Mouse (Mus musculus): ENCODE results near the gene 6030468B19Rik. TPM values are rescaled to one million over a fixed set of nuclear protein-coding genes. Genes with fewer than 3 reads are reported as not detected.

6030468B19Rik gene
- total RNA-seq, 2 experiments from 2014 or later, result not detected

GRCm38 (mm10) chr11:117843434-117843833, 46.0 kb downstream of the 6030468B19Rik start:
- no peak for DNase-seq
- no peak overlapping the region for H3K27ac ChIP-seq
- intact Hi-C loops (cut with DNase I), result no loop called here
- no peak overlapping the region for H3K4me3 ChIP-seq
- no peak for TF ChIP-seq CTCF (IDR thresholded peaks at IDR 0.05)

GRCm38 (mm10) chr11:117844997-117845396, 47.5 kb downstream of the 6030468B19Rik start:
- H3K4me3 ChIP-seq, result no peak overlapping the region
- DNase-seq, result no peak
- H3K27ac ChIP-seq, result no peak overlapping the region
- intact Hi-C loops (cut with DNase I), result no loop called here
- TF ChIP-seq CTCF (IDR thresholded peaks at IDR 0.05), result no peak

GRCm38 (mm10) chr11:117845651-117846050, 48.2 kb downstream of the 6030468B19Rik start:
- Histone ChIP-seq H3K4me3 (no peak overlapping the region), H3K27ac (no peak overlapping the region)
- DNase-seq, result no peak
- intact Hi-C loops (cut with DNase I), result no loop called here
- no peak for TF ChIP-seq CTCF (IDR thresholded peaks at IDR 0.05)

GRCm38 (mm10) chr11:117846640-117847039, 49.2 kb downstream of the 6030468B19Rik start:
- TF ChIP-seq CTCF (IDR thresholded peaks at IDR 0.05), result peak; percentile 47
- no peak for DNase-seq
- intact Hi-C loops (cut with DNase I), result no loop called here
- no peak overlapping the region for H3K4me3 ChIP-seq
- H3K27ac ChIP-seq, result no peak overlapping the region

- intact Hi-C loops (cut with DNase I), result no loop called here
- no peak for DNase-seq
- Histone ChIP-seq H3K4me3 (peak overlapping the region; percentile 82), H3K27ac (peak overlapping the region; percentile 94)
- TF ChIP-seq CTCF (IDR thresholded peaks at IDR 0.05), result no peak
Measured at GRCm38 (mm10) chr11:117847593-117848215, 50.2 kb downstream of the 6030468B19Rik start.

DNA sequence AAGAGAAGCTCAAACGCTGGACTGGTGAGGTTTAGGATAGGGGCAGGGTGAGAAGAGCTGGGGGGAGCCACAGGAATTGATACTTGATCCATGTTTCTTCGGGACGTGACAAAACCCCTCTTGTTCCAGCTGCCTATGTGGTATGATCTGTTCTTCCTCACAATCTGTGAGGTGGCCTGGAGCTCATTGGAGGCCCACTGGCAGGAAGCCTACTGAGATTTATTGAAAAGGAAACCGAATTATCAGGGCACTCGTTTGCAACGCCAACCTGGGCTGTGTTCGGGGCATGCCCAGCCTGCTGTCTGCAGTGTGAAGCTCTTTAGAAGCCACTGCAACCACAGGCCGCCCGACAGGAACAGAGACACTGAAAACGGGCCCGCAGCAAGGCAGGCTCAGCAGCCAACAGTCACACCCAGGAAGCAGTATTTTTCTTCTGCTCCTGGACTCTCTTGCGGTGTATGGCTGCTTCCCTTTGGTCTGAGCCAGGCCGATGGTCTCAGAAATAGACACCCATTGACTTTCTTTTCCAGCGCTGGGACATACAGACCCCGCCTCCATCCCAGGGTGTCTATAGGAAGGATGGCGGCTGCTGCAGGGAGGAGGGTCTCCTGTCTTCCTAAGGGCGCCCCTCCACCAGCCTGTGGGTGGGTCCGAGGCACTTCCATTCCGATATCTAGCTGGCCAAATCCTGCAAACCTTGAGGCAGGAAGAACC, 51.0 kb downstream of the 6030468B19Rik start:
- H3K27ac ChIP-seq, result peak overlapping the region; percentile 94
- peak overlapping the region; percentile 82 for H3K4me3 ChIP-seq
- intact Hi-C loops (cut with DNase I), result no loop called here
- TF ChIP-seq CTCF (IDR thresholded peaks at IDR 0.05), result no peak
- no peak for DNase-seq

- intact Hi-C loops (cut with DNase I), result no loop called here
- peak; percentile 97 for DNase-seq
- H3K27ac ChIP-seq, result peak within 1 kb of the TSS; percentile 94
- peak within 1 kb of the TSS; percentile 82 for H3K4me3 ChIP-seq
- no peak for TF ChIP-seq CTCF (IDR thresholded peaks at IDR 0.05)
Measured at GRCm38 (mm10) chr11:117848985-117849671, 51.7 kb downstream of the 6030468B19Rik start, which contains the start of gene Birc5. TSS of gene Birc5 (plus strand) at chr11:117849251.

DNA sequence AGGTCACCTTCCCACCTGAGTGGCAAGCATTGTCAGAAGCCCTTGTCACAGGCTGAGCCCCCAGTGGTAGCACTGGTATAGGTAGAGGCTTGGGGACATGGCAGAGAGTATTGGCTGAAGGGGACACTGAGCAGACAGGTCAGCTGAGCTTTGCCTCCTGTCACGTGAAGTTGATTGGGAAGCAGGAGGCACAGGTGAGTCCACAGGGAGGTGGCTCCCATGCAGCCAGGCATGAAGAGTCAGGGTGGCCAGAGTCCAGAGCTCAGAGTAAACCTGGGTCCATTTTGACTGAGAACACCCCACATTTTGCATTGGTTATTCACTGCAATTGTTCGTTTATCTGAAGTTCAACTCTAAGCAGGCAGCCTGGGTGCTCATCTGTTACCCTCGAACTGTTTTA, 55.4 kb downstream of the 6030468B19Rik start:
- no peak for DNase-seq
- intact Hi-C loops (cut with DNase I), result no loop called here
- Histone ChIP-seq H3K4me3 (no peak overlapping the region), H3K27ac (no peak overlapping the region)
- no peak for TF ChIP-seq CTCF (IDR thresholded peaks at IDR 0.05)

DNA sequence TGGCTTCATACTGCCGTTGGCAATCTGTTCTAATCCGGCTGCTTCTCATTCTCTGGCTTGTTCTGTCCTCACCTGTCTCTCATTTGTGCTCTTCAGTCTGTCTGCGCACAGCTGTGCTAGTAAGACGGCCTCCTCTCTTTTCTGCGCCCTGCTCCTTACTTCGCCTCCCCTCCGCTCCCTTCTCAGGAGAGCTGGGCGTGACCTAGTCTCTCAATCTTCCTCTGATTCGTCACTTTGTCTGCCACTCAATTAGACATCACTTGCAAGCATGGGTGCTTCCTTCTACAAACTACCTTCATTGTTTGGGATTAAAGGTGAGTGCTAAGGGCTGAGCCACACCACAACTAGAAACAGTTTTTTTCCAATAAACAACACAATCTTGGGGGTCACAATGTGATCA, 56.8 kb downstream of the 6030468B19Rik start:
- DNase-seq, result no peak
- intact Hi-C loops (cut with DNase I), result no loop called here
- Histone ChIP-seq H3K4me3 (no peak overlapping the region), H3K27ac (no peak overlapping the region)
- no peak for TF ChIP-seq CTCF (IDR thresholded peaks at IDR 0.05)

DNA sequence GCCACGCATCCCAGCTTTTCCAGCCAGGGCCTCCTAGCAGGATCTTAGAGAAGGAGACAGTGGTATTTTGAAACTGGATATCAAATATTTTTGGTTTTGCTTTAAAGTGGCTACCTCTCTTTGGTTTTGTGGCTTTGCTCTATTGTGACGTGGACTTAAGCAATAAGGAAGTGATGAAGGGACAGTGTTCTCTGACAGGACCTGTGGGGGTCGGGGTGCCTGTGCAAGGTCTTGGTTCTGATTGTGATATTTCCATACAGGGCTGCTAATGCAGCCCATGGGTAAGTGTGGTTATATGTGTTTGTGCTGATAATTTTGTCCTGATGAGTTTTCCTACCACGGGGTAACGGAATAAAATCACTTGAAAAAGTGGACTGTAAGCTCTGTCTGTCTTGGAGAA, 57.9 kb downstream of the 6030468B19Rik start:
- intact Hi-C loops (cut with DNase I), result no loop called here
- Histone ChIP-seq H3K4me3 (no peak overlapping the region), H3K27ac (no peak overlapping the region)
- TF ChIP-seq CTCF (IDR thresholded peaks at IDR 0.05), result no peak
- no peak for DNase-seq

DNA sequence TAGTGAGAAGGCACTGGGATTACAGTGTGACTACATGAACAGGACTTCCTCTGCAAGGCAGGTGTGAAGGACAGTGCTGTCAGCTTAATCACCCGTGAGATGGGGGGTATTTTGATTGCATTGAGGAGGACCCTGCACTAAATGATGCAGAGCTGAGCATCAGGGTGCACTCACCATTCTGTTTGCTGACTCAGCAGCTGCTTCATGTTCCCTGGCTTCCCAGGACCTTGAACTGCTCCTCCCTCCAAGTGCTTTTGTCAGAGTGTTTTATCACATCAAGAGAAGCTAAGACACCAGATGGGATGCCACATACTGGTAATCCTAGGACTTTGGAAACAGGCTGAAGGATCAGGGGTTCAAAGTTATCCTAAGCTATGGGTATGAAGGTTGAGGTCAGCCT, 58.5 kb downstream of the 6030468B19Rik start:
- no peak overlapping the region for H3K27ac ChIP-seq
- intact Hi-C loops (cut with DNase I), result no loop called here
- no peak for TF ChIP-seq CTCF (IDR thresholded peaks at IDR 0.05)

More for the DNA sequence above, 58.5 kb downstream of the 6030468B19Rik start:
- H3K4me3 ChIP-seq, result no peak overlapping the region
- DNase-seq, result no peak

Other genes with a start within 250 kb of the 6030468B19Rik start
- gene Tnrc6c, start 143.4 kb upstream of the 6030468B19Rik start, total RNA-seq (2021), result 10 to 100 TPM; 18.5 to 24.8 TPM
- gene Tmc8, start 15.6 kb upstream of the 6030468B19Rik start, total RNA-seq (2021), result 1 to 10 TPM; 1.0 TPM
- 1 to 10 TPM; 4.3 to 4.5 TPM for gene Tmc6, start 15.5 kb upstream of the 6030468B19Rik start, total RNA-seq (2021)
- 1 to 10 TPM in 1 of 2 experiments, under 1 TPM in 1; 0.86 to 1.6 TPM for gene Gm20708, start 12.0 kb downstream of the 6030468B19Rik start, total RNA-seq (2021)
- gene Syngr2, start 12.0 kb downstream of the 6030468B19Rik start, total RNA-seq (2021), result 100 to 1,000 TPM; 169 to 173 TPM
- gene Afmid, start 28.3 kb downstream of the 6030468B19Rik start, total RNA-seq (2021), result 1 to 10 TPM; 3.1 to 3.3 TPM
- gene Tk1, start 28.4 kb downstream of the 6030468B19Rik start, total RNA-seq (2021), result 1 to 10 TPM; 2.5 to 2.8 TPM
- gene Birc5, start 51.6 kb downstream of the 6030468B19Rik start, total RNA-seq (2021), result not detected
- gene Tmem235, start 63.1 kb downstream of the 6030468B19Rik start, total RNA-seq (2021), result not detected
- gene Tha1, start 75.8 kb downstream of the 6030468B19Rik start, total RNA-seq (2021), result 1 to 10 TPM; 3.8 to 5.2 TPM
- gene Socs3, start 172.4 kb downstream of the 6030468B19Rik start, total RNA-seq (2021), result 10 to 100 TPM in 1 of 2 experiments, 1 to 10 TPM in 1; 1.7 to 10.1 TPM
- 10 to 100 TPM; 17.2 to 18.0 TPM for gene Pgs1, start 188.6 kb downstream of the 6030468B19Rik start, total RNA-seq (2021)

Data from gastrocnemius, adult 2 months (tissue).